Mouse (Mus musculus) liver, adult 2 months (tissue): ENCODE results near the gene Adamts13.

Experiments
- CTCF ChIP-seq: fragments of 200-500 bp; IDR thresholded peaks from 2 replicates; pipeline ENCODE4 v1.5.1; 2011; ENCODE audit warnings: low read depth, low read length, control low read depth
- POLR2A ChIP-seq: fragments of 200-500 bp; IDR thresholded peaks from 2 replicates; pipeline ENCODE4 v1.6.1; 2011; ENCODE audit warnings: low read length, control low read depth; ENCODE audit not compliant: insufficient read depth; ENCODE audit errors: extremely low read depth

- TF ChIP-seq CTCF: no peak
- TF ChIP-seq POLR2A: no peak
Measured at GRCm38 (mm10) chr2:26984179-26984578, 11.0 kb downstream of the Adamts13 start.
